ENCODE assay signal across 30 mouse cellular contexts in genomic region chr9:53452038-53452437, GRCm38 (mm10). TPM values are rescaled to one million over a fixed set of nuclear protein-coding genes. Genes with fewer than 3 reads are reported as not detected.
"Had no signal": no experiment of that assay in that cellular context is flagged by ENCODE, and none has a peak within 500 bp of the region (broad histone marks: within the 10 kb centered on the region; RNA-seq: fewer than 3 reads in every experiment).

No protein-coding gene starts in this region.

- ATAC-seq: hindbrain, embryonic 16.5 days; inflammation-experienced regulatory T-cells, adult 6 months; intestine, embryonic 16.5 days; liver, embryonic 12.5 days had no signal

- H3K4me3 ChIP-seq: gastrocnemius, adult 2 months; heart, embryonic 13.5 days; heart, embryonic 15.5 days; hindbrain, embryonic 10.5 days; hindbrain, embryonic 12.5 days; kidney, embryonic 15.5 days; limb, embryonic 13.5 days; limb, embryonic 15.5 days; liver, embryonic 12.5 days had no signal

- H3K27ac ChIP-seq: gastrocnemius, adult 2 months; heart, embryonic 13.5 days; heart, embryonic 15.5 days; hindbrain, embryonic 10.5 days; hindbrain, embryonic 12.5 days; hindbrain, embryonic 14.5 days; kidney, embryonic 15.5 days; kidney, postnatal 0 days; limb, embryonic 13.5 days; limb, embryonic 15.5 days; liver, embryonic 12.5 days; liver, embryonic 14.5 days had no signal

- DNase-seq: gastrocnemius, adult 2 months; gastrocnemius, postnatal 10 days; gastrocnemius, postnatal 25 days; heart, adult 18-20 months; heart, postnatal 14 days; heart, postnatal 4 days; kidney, adult 11 months; kidney, adult 2 months; kidney, adult 9 months; kidney, postnatal 14 days; kidney, postnatal 36 days; layer of hippocampus, adult 9-11 months; layer of hippocampus, postnatal 36 days; left cerebral cortex, postnatal 4 days had no signal

- H3K4me1 ChIP-seq: heart, embryonic 13.5 days; heart, embryonic 15.5 days; hindbrain, embryonic 10.5 days; hindbrain, embryonic 12.5 days; kidney, embryonic 15.5 days; limb, embryonic 13.5 days; limb, embryonic 15.5 days; liver, embryonic 12.5 days had no signal

RNA-seq across cellular contexts. Expression of gene 4930550C14Rik, which starts 49.9 kb away (rescaled TPM):
- total RNA-seq: gastrocnemius, postnatal 25 days; granulocyte monocyte progenitor cell, adult 5-6 weeks; heart, adult 18-20 months; left cerebral cortex, postnatal 4 days had no signal
- polyA plus RNA-seq: hindbrain, embryonic 14.5 days; liver, adult 2 months had no signal
